Mouse (Mus musculus): ENCODE measurements around the gene Rerg. TPM values are rescaled to one million over a fixed set of nuclear protein-coding genes. Genes with fewer than 3 reads are reported as not detected.

Gene Rerg
- total RNA-seq, 2 experiments from 2014 or later, result 1.4 to 1.7 TPM

DNA sequence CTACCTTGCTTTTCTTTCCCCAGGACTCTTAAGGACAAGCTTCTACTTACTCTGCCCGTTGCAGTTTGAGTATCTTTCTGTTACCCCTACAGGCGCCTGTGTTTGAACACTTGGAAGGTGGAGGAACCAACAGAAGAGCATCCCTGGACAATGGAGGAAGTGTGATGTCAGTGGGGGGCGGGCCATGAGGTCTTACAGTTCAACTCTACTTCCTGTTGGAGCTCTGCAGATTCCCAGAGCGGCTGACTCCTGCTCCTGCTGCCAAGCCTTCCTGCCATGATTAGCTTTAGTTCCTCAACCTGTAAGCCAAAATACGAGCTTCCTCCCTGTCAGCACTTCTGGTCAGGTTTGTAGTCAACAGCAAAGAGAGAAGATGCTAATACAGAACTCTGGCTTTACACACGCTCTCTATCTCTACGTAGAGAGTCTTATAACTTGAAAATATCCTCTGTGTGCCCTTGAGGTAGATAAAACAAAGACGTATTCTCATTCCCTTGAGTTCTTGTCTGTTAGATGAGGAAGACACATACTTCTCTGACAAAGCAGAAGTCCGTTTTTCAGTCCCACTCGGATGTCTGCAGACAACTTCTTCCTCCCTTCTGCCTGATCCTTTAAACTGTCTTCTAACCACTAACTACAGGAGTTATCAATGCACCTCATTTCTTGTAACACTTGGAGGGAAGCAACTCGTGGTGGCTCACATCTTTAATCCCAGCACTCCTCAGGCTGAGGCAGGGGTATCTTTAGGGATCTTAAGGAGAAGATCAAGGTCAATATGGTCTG, 13.7 kb downstream of the Rerg start:
- intact Hi-C loops (cut with DNase I), result no loop called here
- no peak overlapping the region for H3K27ac ChIP-seq
- no peak for TF ChIP-seq CTCF (IDR thresholded peaks at IDR 0.05)
- DNase-seq, result peak; percentile 22
- no peak overlapping the region for H3K4me3 ChIP-seq

DNA sequence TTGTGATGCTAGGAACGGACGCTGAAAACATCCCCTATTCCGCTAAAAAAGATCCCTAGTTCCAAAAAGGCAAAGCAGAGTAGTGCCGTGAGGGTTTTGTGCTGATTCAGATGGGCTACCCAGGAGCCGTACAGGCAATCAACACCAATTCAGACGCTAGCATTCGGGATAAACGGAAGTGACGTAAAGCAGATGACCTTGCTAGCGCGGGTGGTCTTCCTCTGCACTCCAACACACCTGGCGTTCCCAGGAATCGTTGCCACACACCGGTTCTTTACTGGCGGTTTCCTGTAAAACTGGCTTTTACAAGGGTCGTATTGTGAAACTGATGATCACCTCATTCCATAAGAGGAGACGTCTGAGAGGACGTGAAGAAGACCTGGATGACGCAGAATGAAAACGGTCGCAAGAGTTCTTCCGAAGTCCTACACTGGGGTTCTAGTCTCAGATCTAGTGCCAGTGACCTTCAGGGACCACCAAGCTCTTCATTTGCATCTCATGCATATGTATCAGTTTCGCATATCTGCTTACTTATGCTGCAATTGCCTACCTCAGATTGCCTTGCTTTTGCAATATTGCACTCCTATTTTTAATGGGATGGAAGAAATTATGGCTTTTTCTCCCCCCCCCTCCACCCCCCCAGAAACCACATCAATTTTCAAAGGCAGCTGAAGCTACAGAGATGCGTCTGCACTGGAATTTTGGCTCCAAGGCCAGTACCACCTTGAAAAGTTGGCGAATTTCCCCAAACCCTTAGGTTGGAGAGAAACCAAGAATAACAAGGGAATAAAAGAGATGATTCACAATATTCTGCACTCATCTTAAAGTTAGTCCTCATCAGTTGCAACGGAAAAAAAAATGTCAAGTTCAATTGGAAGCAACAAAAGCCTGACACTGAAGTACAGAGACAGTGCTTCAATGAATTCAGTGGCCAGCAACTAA, 14.8 kb downstream of the Rerg start:
- H3K27ac ChIP-seq, result no peak overlapping the region
- intact Hi-C loops (cut with DNase I), result no loop called here
- H3K4me3 ChIP-seq, result no peak overlapping the region
- no peak for TF ChIP-seq CTCF (IDR thresholded peaks at IDR 0.05)
- DNase-seq, result no peak

DNA sequence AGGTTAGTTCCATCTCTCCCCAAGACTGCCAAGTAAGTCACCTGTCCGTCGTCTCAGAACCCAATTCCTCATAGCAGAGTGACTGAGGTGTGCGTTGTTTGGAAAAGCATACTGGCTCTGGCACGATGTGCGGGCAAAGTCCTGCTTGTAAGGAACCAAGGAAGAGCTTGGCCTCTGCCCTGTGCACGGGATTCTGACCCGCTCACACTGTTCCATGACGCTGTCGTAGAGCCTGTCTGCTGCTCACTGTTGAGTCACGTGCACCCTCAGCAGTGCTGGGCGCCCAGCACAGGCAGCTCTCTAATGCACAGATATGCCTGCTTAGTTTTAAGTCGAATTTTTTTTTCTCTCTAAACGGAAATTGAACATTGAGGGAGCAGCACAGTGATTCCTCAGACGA, 17.3 kb downstream of the Rerg start:
- intact Hi-C loops (cut with DNase I), result no loop called here

DNA sequence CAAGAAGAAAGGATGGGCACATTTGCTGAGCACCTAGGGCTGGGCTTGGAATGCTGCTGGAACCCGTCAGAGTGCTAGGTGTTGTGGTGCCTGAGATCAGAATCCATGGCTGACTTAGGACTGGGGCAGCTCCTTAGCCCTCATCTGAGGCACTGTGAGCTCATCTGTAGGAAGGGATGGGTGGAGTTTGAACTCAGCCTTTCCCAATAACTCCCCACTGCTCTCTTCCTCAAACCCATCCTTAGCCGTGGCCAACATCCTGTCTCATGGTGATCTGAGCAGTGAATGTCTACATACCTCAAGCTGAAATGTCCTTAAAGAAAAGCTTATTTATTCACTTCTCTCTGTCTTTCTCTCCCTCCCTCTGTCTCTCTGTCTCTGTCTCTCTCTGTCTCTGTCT, 19.3 kb downstream of the Rerg start:
- no peak overlapping the region for H3K4me3 ChIP-seq
- intact Hi-C loops (cut with DNase I), result no loop called here
- no peak for DNase-seq
- no peak for TF ChIP-seq CTCF (IDR thresholded peaks at IDR 0.05)
- H3K27ac ChIP-seq, result no peak overlapping the region

More for the DNA sequence above, 17.3 kb downstream of the Rerg start:
- no peak for DNase-seq
- TF ChIP-seq CTCF (IDR thresholded peaks at IDR 0.05), result no peak
- no peak overlapping the region for H3K4me3 ChIP-seq
- no peak overlapping the region for H3K27ac ChIP-seq

DNA sequence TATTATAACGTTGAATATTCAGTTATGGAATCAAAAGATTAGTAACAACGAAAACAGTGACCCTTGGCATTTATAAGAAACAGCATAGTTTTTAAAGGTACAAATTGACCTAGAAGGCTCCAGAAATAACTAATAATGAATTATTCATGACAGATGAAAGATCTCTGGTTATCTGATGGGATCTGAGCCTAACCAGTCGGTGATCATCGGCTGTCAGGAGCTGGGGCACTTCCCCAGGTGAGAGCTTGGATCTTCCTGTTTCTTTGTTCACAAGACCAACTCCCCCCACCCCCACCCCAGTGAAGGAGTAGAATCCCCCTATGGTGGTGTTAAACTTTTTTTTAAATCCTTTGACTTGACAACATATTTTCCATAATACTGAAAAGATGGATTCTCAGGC, 20.5 kb downstream of the Rerg start:
- TF ChIP-seq CTCF (IDR thresholded peaks at IDR 0.05), result no peak
- intact Hi-C loops (cut with DNase I), result no loop called here
- H3K27ac ChIP-seq, result no peak overlapping the region
- DNase-seq, result no peak
- H3K4me3 ChIP-seq, result no peak overlapping the region

DNA sequence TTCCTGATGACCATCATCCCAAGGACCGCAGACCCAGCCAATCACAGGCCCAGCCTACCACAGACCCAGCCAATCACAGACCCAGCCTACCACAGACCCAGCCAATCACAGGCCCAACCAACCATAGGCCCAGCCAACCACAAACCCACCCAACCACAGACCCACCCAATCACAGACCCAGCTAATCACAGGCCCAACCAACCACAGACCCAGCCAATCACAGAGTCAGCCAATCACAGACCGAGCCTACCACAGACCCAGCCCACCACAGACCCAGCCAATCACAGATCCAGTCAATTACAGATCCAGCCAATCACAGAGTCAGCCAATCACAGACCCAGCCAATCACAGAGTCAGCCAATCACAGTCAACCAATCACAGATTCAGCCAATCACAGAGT, 23.4 kb downstream of the Rerg start:
- H3K4me3 ChIP-seq, result no peak overlapping the region
- TF ChIP-seq CTCF (IDR thresholded peaks at IDR 0.05), result no peak
- intact Hi-C loops (cut with DNase I), result no loop called here
- no peak overlapping the region for H3K27ac ChIP-seq
- DNase-seq, result no peak

DNA sequence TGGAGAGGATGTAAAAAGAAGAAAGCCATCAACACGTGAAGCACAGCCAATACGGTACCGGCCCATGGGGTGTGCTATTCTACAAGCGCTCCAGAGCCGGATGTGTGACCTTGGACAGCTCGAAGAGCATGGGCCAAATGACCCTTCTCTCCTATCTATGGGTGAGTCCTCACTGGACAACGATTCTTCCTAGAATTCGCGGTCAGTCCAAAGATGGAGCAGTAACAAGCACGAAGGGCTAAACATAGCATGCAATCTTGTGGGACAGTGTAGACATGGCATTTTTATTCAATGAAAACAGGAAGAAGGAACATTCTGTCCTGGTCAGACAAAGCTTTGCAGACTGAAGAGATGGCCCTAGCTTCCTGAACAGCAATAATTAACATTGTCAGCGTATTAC, 24.7 kb downstream of the Rerg start:
- H3K4me3 ChIP-seq, result no peak overlapping the region
- DNase-seq, result no peak
- peak overlapping the region; percentile 35; the same call in 1 of the 2 replicates for H3K27ac ChIP-seq
- intact Hi-C loops (cut with DNase I), result no loop called here
- no peak for TF ChIP-seq CTCF (IDR thresholded peaks at IDR 0.05)

DNA sequence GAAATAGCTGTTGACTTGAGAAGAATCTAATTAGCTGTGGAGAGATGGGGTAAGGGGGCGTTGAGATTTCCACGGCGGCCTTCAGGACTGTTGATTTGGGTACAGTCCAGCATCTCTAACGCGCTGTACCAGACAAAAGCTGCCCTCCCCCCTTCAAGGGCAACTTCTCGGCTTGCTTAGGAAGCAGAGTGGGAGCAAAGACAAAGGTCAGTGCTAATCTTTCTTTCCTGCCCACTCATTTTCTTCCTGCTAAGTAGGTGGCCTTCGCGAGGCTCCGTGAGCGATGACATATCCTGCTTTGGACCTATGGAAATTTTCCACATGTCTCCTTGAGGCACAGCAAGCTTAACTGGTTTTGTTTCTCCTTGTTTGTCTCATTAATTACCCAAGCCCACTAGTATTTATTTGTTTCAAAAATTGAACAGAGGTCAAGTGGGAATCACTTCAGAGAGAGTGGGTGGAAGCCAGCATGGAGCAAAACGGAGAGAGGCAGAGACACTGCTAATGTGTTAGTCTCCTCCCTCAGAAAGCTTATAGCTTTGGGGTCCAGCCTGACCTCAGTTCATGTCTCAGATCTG, 25.2 kb downstream of the Rerg start:
- no peak overlapping the region for H3K4me3 ChIP-seq
- intact Hi-C loops (cut with DNase I), result no loop called here
- no peak for DNase-seq
- H3K27ac ChIP-seq, result peak overlapping the region; percentile 35
- no peak for TF ChIP-seq CTCF (IDR thresholded peaks at IDR 0.05)

DNA sequence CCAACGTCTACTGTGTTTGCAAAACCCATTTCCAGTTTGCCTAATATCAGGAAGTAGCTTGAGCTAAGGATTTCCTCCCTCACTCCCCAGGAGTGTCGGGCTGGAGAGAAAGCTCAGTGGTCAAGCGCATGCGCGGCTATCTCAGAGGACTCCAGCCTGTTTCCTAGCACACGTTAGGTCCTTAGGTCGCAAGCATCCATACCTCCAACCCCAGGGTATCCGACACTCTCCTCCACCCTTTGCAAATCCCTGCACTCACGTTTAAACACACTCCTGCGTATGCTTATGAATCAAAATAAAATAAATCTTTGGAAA, 25.8 kb downstream of the Rerg start:
- intact Hi-C loops (cut with DNase I), result no loop called here
- no peak for TF ChIP-seq CTCF (IDR thresholded peaks at IDR 0.05)
- Histone ChIP-seq H3K4me3 (no peak overlapping the region), H3K27ac (no peak overlapping the region)
- no peak for DNase-seq

DNA sequence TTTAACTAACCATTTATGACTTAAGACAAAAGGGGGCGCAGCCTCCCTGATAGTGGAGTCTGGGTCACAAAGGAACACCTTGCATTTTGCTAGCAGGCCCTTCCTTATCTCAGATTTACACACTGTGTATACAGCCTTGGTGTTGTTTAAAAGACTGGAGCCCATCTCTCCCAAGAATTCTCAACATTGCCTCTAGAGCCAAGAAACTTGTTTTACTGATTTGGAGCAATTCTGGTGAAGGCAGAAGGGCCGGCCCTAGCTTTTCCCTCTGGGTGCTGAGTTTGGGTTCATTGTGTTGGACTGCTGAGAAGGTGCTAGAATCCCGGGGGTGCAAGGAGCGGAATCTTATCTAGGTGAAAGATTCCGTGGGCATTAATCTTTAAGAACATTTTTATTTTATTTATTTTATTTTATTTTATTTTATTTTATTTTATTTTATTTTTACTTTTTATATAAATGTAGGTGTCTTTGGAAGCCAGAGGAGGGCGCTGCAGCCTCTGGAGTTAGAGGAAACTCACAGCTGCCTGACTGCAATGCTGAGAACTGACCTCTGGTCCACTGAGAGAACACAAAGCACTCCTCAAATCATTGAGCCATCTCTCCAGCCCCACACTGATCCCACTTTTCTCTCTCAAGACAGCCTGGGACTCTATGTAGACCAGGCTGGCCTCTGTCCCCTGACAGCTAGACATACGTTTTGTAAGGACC, 26.3 kb downstream of the Rerg start:
- no peak overlapping the region for H3K4me3 ChIP-seq
- no peak overlapping the region; the same call in 1 of the 2 replicates for H3K27ac ChIP-seq
- intact Hi-C loops (cut with DNase I), result no loop called here
- TF ChIP-seq CTCF (IDR thresholded peaks at IDR 0.05), result no peak; the same call in 1 of the 2 replicates
- no peak for DNase-seq

DNA sequence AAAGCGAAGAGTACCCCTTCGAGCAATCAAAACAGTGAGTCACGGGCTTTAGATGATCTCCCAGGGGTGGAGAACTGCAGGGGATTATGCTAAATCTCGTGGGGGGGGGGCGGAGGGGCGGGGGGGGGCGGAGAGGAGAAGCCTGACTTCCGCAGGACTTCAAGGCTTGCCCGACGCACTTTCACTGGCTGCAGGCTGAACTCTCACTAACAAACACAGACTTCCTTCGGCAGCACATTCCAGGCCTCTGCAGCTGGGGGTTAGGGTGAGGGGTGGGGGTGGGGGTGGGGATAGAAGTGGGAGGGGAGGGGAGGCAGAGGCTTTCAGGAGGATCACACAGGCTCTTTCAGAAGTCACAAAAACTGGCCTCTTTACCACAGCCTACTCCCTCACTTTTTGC, 27.5 kb downstream of the Rerg start:
- intact Hi-C loops (cut with DNase I), result no loop called here
- no peak for TF ChIP-seq CTCF (IDR thresholded peaks at IDR 0.05)
- DNase-seq, result no peak
- H3K4me3 ChIP-seq, result peak overlapping the region; percentile 60
- H3K27ac ChIP-seq, result peak overlapping the region; percentile 49

DNA sequence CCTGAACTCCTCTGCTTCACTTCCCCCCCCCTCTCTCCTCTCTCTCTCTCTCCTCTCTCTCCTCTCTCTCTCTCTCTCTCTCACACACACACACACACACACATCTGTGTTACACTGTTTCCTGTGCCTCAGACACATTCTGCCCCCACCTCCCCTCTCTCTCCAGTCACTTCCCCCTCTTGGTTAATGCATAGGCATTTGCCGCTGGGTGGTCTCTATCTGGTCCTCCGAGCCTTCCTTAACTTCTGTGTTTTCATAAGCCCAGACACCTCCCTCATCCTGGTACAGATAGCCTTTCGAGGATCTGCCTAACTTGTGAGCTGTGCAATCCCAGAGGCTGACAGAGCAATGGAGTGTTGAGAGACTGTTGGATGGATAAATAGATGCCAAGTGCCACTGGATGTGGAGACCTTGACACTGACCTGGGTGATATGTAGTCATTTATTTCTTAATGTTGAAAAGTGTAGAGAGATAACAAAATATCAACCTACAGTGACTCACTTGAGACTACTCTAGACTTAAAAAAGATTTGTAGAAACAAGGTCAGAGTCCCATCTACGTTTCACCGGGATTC, 29.0 kb downstream of the Rerg start:
- no peak for TF ChIP-seq CTCF (IDR thresholded peaks at IDR 0.05)
- no peak overlapping the region for H3K27ac ChIP-seq
- H3K4me3 ChIP-seq, result no peak overlapping the region
- no peak for DNase-seq
- intact Hi-C loops (cut with DNase I), result no loop called here
